Mouse (Mus musculus): Measurements from ENCODE around the gene Eed. TPM values are rescaled to one million over a fixed set of nuclear protein-coding genes. Genes with fewer than 3 reads are reported as not detected.

Gene Eed
- polyA plus RNA-seq, 1 experiment from 2014 or later: 102 TPM

- no peak overlapping the region for H3K27ac ChIP-seq (ENCODE audit: low read depth, low read length)
- H3K4me2 ChIP-seq (ENCODE audit: low read depth, low read length, severe bottlenecking): no peak overlapping the region
- WGBS: 63% methylated on average over 7 of the region's 7 CpGs
- H3K4me3 ChIP-seq (ENCODE audit: low read depth, low read length): no peak overlapping the region
- H3K9me3 ChIP-seq (ENCODE audit: control insufficient read depth, low read length): no peaks in the 10 kb centered on the region
- no peaks in the 10 kb centered on the region for H3K27me3 ChIP-seq (ENCODE audit: control insufficient read depth, insufficient read depth, low read length)
- ATAC-seq (replicated peaks; ENCODE audit: low FRiP score) (no peak), DNase-seq (ENCODE audit: low spot score) (no peak)
- no peaks in the 10 kb centered on the region for H3K36me3 ChIP-seq (ENCODE audit: control insufficient read depth, insufficient read depth, low read length)
- H3K4me1 ChIP-seq (replicated peaks; ENCODE audit: control insufficient read depth, insufficient read depth, low read length): 0 out of 2 replicates have a peak, but pooled peaks cover 3% of the 10 kb centered on the region
- H3K9ac ChIP-seq (ENCODE audit: low read length): no peak overlapping the region
Measured at GRCm38 (mm10) chr7:89908421-89908820, 72.4 kb downstream of the Eed start.

- no peaks in the 10 kb centered on the region for H3K27me3 ChIP-seq (ENCODE audit: control insufficient read depth, insufficient read depth, low read length)
- peak; percentile 82 for DNase-seq (ENCODE audit: low spot score)
- H3K4me2 ChIP-seq (ENCODE audit: low read depth, low read length, severe bottlenecking): no peak overlapping the region
- 0 out of 2 replicates have a peak, but pooled peaks cover 5% of the 10 kb centered on the region for H3K4me1 ChIP-seq (replicated peaks; ENCODE audit: control insufficient read depth, insufficient read depth, low read length)
- no peak overlapping the region for H3K4me3 ChIP-seq (ENCODE audit: low read depth, low read length)
- H3K36me3 ChIP-seq (ENCODE audit: control insufficient read depth, insufficient read depth, low read length): no peaks in the 10 kb centered on the region
- no peaks in the 10 kb centered on the region for H3K9me3 ChIP-seq (ENCODE audit: control insufficient read depth, low read length)
- ATAC-seq (replicated peaks; ENCODE audit: low FRiP score): peak; percentile 68; the same call in 1 of the 2 replicates
- H3K9ac ChIP-seq (ENCODE audit: low read length): no peak overlapping the region
- no peak overlapping the region for H3K27ac ChIP-seq (ENCODE audit: low read depth, low read length)
- WGBS: 16% methylated on average over 8 of the region's 8 CpGs
Measured at GRCm38 (mm10) chr7:89907950-89908349, 72.8 kb downstream of the Eed start.

Other genes starting within 250 kb of the Eed start
- 0.11 and 0.16 TPM in 2 replicates for gene Ccdc81, start 77.4 kb downstream of the Eed start, polyA plus RNA-seq (2014; fragmentation: Nextera tagmentation; extraction: Ambion mirVana)
- 136 and 152 TPM in 2 replicates for gene Hikeshi, start 39.8 kb downstream of the Eed start, polyA plus RNA-seq (2014; fragmentation: Nextera tagmentation; extraction: Ambion mirVana)
- 33.6 and 36.7 TPM in 2 replicates for gene Picalm, start 149.2 kb upstream of the Eed start, polyA plus RNA-seq (2014; fragmentation: Nextera tagmentation; extraction: Ambion mirVana)

Measured in forebrain, embryonic 11.5 days (tissue).